Mouse (Mus musculus) lung, postnatal 4 days (tissue): ENCODE results near the gene Slc7a6.

ENCODE experiments used
- DNase-seq, 2 experiments: peaks; one replicate each; pipeline ENCODE4 v3.0.0; 2021

Slc7a6 gene

DNA sequence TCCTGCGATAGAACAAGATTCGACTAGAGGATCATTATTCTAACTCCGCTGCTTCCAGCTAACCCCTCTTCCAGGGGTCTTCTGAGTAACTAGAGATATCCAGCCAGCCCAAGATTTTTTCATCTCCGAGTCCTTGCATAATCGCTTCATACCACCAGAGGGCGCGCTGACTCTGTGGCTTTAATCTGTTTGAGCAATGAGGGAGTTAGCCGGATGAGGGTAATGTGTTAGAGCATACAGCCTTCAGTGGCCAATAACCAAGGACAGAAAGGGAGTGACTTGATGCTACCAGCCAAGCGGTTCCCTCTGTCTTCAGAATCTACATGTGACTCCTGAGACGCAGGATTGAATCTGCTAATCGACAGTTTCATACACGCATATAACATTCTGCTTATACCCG lies 27.9 kb upstream of the Slc7a6 start:
- DNase-seq, result peak; percentile 78 to 88

DNA sequence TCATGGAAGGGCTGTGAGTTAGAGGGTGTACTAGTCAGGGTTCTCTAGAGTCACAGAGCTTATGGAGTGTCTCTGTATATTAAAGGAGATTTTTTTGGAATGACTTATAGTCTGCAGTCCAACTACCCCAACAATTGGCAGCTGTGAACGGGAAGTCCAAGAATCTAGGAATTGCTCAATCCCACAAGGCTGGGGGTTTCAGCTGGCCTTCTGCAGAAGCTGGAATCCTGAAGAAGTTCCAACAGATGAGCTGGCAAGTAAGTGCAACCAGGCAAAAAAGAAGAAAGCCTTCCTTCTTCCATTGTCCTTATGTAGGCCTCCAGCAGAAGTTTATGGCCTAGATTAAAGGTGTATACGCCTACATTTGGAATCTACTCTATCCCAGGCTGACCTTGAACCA lies 23.3 kb upstream of the Slc7a6 start:
- DNase-seq, result peak in 1 of 2 experiments; percentile 55

DNA sequence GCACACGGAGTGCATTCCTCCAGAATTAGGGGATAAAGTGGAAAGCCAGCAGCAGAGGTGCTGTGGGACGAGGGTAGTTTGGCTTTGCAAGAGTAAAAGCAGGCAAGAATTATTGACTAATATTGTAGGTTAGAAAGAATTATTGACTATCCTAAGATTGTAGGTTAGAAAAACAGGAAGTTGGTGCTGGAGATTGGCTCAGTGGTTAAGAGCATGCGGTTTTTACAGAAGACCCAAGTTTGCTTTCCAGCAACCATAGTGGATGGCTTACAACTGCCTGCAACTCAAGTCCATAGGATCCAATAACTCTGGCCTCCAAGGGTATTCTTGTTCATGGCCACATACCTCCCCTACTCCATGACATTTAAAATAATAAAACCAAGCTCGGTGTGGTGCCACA lies 22.6 kb upstream of the Slc7a6 start:
- no peak for DNase-seq

DNA sequence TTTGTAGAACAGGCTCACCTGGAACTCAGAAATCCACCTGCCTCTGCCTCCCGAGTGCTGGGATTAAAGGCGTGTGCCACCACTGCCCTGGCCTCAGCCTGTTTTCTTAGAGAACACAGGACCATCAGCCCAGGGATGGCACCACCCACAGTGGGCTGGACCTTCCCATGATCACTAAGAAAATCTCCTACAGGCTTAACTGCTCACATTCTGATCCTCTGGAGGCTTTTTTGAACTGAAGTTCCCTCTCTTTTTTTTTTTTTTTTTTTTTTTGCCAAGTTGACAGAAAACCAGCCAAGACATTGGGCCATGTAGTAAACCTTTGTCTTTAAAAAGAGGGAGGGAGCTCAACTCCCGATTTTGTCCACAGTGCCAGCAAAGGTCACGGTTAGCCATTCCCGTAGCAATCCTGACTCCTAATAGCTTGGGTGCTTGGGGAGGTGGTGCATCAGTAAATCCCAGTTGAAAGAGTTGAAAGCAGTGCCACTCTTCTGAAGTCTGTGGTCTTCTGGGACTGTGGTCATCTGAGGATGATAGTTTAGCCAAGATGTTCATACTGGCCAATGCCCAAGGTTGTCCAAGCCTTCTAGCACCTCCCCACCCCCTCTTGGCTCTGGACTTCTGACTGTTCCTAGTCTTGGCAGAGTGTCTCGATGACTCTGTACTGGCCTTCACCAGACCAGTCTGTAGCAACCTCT lies 20.6 kb upstream of the Slc7a6 start:
- peak in 1 of 2 experiments; percentile 60 for DNase-seq

DNA sequence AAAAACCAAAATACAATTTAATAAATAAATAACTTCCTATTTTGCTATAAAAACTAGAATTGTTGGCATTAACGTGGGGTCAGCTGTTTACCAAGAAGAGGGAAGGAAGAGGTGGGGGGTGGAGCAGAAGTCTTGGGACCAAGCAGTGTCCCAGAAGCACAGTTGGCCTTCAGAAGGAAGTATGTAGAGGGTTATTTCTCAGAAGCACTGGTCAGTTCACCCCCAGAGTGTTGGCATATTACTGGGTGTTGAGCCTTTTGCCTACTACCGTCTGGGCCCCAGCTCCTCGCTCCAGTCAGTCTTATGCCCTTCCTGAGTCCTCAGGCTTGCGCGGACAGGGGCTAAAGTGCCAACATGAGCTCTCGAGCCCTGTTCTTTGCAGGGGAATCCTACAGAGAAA lies 19.6 kb upstream of the Slc7a6 start:
- DNase-seq, result no peak

DNA sequence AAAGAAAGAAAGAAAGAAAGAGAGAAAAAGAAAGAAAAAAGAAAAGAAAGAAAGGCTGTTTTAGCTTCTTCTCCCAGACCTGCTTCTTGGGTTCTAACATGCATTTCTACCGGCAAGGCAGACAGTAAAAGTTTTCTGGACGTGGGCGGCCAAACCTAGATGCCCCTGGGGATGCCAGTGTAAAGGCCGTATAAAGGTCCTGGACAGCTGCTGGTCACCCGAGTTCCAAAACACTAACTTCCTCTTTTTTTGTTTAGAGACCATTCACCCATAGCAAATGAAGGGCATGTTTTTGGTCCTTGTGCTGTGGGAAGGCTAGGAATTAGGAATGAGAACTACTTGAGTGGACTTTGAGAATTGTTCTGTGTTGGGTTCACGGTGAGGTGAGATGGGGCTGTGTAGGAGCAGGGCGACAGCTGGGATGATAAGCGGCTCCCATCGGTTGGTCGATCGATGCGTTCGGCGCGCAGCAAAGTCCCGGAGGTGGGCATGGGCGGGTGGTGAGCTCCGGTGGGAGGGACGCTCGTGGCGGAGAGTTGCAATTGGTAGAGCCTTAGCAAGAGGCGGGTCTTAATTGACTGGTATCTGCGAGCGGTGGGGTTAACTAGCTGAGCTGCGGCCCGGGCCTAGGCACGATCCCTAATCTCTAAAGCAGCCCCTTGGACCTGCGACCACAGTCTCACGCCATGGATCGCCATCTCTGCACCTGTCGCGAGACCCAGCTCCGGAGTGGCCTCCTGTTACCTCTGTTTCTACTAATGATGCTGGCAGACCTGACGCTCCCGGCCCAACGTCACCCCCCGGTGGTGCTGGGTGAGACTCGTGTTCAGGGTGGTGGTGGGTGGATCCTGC lies 18.6 kb upstream of the Slc7a6 start, which contains the start of gene Pla2g15:
Gene Pla2g15, plus strand, starts transcription at position 599 of the 852 bp plus-strand sequence.
- peak; percentile 94 to 95 for DNase-seq

DNA sequence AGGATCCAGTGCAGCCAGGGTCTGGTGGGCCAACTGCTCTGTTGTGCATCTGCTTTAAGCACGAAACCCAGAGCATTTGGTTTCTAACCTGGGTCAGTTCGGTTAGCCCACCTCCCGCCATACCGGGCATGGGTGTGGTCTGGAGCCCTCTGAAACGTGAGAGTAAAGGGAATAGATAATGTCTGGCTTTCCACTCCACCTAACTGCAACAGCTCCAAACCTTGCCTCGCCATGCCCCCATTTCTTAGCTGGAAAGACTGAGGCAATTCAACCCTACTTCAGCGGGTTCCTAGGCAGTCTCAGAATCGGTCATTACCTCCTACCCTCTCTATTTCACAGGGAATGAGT lies 18.0 kb upstream of the Slc7a6 start:
- no peak for DNase-seq

DNA sequence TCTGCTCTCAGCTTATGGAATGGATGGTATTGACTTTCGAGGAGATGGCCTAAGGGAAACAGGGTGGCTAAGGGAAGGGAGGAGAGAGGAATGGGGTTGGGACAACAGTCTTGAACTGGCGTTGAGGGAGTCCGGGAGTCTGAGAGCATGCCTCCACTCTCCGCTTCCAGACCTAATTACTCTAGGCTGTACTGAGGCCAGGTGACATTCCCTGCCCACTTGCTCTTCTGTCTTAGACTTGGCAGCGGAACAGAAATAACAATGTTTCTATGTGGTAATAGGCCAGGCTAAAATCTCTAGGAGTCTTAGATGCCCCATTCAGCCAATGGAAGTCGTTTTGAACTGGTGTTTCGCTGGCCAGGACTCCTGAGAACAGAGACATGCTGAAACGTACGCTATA lies 17.6 kb upstream of the Slc7a6 start:
- DNase-seq, result peak in 1 of 2 experiments; percentile 14

DNA sequence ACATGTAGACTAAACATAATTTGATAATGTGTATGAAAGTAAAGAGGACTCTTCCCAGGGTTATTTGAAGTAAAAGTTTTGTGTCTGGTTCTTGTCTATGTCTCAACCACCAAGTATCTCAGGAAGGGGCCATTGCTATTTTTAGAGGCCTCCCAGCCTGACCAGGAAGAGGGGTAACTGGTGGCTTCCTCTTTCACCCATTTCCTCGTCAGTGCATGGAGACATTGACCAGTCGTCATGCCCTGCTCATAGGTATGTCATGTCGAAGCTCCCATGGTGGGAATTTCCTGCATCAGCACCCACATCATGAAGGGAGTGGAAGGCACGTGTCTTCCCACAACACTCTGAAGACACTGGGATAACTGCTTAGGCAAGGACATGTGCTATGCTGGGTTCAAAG lies 15.8 kb upstream of the Slc7a6 start:
- peak in 1 of 2 experiments; percentile 20 for DNase-seq

DNA sequence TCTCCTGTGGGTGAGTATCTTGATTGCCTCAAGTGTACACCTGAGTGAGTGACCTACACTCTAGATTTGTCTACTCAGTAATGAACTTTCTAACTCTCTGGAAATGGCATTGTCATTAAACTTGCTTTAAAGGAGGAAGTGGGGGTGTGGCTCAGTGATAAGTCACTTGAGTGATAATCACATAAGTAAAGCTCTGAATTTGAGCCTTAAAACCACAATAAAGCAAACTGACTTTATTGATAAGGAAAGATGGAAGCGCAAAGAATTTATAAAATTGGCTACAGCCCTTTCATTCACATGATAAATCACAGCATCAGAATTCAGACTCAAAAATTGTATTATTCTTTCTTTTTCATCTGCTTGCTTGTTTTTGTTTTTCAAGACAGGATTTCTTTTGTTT lies 11.2 kb upstream of the Slc7a6 start:
- no peak for DNase-seq

DNA sequence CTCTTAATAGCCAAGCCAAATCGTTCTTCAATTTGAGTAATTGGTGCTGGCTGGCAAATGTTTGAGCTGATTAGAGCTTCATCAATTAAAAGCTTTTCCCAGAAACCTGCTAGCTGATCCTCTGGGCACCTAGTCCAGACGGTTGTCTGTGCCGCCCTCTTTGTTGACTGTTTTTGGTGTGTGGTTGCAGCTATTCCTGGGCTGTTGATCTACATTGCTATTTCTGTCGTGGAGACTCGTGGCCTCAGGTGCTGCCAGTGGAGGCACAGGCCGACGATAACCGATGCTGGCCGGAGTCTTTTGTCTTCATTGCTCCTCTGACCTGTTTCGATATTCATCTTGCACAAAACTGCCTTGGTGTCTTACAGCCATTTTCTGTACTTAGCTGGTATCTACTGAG lies 10.3 kb upstream of the Slc7a6 start:
- no peak for DNase-seq

DNA sequence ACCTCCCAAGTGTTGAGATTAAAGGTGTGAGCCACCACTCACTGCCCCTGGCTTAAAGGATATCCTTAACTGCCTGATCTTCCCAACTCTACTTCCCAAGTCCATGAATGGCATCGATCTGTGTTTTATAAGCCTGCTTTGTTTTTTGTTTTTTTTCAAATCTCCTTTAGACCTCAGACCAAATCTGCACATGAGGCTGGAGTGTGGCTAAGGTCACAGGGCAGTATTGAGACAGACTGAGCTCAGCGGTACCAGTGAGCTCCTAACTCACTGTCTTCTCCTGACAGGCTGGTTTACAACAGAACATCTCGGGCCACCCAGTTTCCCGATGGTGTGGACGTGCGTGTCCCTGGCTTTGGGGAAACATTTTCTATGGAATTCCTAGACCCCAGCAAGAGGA lies 8.8 kb upstream of the Slc7a6 start:
- DNase-seq, result peak in 1 of 2 experiments; percentile 17

DNA sequence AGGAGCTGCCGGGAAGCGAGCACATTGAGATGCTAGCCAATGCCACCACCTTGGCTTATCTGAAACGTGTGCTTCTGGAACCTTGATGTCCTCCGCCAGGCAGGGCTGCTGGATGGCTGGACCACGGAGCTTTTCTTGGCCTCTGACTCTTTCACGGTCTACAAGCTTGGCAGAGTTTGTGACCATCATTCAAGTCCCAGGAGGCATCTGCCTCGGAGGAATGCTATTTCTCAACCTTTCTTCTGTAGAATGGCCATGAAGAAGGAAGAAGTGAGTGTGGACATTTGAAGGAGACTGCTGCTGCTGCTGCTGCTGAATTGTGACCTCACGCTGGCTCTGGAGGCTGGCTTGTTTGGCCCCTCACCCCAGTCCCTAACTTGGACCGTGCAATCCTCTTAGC lies 5.4 kb upstream of the Slc7a6 start:
- DNase-seq, result no peak

DNA sequence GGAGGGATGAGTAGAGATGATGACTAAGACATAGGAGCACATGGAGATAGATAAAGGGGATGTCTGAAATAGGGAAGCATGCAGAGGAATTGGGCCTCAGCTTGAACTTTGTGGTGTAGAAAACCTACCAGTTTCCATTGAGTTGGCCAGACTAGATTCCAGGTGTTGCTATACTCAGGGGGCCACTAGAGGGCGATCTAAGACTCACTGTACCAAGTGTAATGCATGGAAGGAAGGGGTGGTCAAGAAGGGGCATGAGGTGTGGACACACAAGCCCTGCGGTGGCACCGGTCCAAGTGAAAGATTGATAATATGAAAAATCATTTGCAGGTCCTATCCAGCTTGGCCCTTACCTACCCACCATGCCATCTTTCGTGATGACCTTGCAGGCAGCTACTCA lies 3.2 kb upstream of the Slc7a6 start:
- peak; percentile 35 to 80 for DNase-seq

DNA sequence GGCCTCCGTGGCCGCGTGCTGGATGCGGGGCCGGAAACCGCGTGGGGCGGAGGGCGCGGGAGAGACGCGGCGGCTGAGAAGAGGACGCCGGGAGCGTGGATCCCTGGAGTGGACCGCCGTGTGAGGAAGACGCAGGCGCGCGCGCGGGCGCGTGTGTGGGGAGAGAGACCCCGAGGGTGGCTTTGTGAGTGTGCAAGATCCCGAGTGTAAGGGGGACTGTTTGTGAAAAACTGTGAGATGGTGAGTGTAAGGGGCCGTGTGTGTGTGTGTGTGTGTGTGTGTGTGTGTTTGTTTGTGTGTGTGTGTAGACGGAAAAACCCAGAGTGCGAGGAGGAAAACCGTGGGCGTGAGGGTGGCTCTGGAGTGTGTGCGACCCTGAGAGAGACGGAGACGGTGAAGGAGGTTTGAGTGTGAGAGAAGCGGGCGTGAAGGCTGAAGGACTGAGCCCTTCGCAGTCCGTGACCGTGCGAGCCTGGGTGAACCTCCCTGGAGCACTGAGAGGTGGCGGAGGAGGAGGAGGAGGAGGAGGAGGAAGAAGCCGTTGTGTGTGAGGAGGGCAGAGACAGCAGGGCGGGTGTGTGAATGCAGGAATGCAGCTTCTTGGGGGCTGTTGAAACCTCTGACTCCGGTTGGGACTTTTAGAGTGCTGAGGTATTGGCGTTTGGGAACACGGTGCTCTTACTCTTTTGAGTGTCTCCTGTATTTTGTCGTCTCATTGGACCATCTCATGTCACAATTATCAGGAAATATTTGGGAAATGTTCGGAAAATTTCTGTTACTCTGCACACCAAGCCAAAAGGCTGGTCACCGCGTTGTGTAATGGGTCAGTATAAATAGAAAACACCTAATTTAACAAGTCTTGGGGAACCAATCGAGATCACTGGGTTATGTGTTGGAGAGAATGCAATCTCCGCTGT lies 618 bp downstream of the Slc7a6 start:
- peak; percentile 39 to 45 for DNase-seq

DNA sequence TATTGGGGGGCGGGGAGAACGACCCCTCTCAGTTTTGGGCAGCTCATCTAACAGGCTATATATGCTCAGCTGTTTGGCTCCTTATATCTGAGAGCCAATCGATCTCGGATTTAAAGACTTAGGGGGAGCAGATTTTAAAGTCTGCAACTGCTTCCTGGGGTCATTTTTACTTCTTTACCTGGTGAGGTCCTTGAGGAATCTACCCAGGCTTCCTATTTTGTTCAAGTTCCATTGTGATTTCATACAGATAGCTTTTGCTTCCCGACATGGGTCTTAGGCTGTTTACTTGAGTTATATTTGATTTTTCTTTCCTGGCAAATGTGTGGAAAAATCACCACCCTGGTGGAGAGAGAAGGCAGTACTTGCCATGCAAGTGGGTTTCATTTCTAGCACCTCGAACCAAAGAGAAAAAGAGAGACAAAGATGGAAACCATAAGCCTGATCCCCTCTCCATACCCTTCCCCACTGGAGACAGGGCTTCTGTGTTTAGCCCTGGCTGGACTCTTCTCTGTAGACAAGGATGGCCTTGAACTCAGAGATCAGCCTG lies 1.4 kb downstream of the Slc7a6 start:
- DNase-seq, result peak in 1 of 2 experiments; percentile 2

DNA sequence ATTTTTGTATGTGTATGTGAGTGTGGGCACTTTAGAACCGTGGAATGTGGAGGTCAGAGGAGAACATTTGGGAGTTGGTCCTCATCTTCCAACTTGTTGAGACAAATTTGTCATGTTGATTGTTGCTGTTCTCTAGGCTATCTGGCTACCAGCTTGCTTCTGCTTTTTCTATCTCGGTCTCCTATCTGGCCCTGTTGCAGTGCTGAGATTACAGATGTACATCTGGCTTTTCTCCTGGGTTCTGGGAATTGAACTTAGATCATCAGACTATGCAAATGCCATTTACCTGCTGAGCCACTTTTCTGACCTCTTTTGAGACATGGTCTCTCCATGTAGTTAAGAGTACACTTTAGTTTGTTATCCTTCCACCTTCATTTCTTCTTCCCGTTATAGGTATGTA lies 4.9 kb downstream of the Slc7a6 start:
- no peak for DNase-seq

DNA sequence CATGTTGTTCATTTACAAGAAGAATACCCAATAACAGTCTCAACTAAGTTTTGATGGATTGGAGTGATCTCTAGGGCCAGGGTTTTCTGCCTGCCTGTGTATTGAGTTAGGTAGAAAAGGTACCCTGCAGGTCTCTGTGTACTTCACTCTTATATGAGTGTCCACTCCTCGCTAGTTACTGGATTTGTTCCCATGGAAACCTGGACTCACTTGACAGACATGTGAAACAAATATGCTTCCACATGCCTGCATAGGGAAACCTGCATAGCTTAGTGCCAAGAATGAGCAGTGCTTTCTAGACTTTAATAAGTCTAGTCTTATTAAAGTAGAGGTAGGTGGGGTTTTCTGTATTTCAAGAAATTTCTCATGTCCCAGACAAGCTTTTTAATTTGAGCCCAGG lies 8.2 kb downstream of the Slc7a6 start:
- DNase-seq, result peak in 1 of 2 experiments; percentile 3

DNA sequence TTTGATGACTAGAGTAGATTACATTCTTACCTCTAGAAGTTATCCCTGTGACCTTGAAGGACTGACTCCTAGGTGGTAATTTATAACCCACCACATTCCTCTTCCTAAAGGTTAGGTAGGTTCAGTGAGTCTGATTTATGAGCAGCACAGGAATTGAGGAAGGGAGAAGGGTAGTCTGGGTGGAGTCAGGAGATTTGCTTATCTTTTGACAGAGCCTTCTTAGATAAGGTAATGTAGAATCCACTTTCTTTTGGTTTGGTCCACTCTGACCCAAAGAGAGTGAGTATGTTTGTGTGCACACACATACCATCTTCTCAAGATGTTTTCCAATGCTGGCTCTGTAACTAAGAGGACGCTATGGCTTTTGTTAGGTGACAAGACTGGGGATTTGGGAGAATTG lies 8.9 kb downstream of the Slc7a6 start:
- DNase-seq, result no peak

DNA sequence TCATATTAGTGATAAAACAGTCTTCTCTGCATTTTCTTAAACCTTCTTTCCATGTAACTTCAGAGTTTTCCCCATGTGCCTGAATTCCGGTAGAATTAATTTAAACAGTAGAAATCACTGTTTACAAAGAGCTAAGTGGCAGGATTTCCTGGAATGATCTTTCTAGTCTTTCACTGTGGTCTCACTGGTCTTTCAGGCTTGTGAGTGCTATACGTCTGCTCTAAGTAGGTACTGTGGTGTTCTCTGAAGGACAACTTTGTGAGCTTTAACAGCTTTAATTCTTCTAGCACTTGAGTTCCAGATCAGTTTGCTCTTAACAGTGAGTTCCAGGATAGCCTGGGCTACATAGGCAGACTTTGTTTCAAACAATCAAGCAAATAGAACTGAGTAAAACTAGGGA lies 9.8 kb downstream of the Slc7a6 start:
- DNase-seq, result no peak

DNA sequence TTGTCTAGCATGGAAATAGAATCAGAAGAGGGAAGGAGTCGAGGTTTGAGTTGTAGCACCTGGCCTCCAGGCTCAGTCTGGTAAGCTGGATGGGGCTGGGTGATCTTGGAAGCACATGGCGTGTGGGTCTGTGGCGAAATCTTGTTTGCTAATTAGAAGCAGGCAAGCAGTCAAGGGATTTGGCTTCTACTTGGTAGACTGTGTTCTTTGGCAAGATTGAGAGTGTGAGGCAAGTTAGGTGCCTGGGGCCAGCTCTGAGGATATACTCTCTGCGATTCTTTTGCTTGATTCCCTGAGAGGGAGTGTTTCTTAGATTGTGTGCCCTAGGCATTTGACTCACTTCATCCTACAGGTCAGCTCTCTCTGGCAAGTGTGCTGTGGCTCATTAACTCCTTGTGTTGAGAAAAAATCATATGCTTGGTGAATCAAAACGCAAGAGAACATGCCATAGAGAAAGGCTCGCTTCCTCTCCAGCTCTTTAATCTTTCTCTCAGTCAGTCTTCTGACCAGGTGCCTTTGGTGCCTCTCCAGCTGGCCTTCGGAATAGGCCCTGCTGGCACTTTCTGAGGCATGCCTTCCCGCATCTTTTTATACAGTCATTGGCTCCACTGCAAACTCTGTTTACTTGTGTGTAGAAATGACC lies 17.1 kb downstream of the Slc7a6 start:
- peak in 1 of 2 experiments; percentile 29 for DNase-seq

DNA sequence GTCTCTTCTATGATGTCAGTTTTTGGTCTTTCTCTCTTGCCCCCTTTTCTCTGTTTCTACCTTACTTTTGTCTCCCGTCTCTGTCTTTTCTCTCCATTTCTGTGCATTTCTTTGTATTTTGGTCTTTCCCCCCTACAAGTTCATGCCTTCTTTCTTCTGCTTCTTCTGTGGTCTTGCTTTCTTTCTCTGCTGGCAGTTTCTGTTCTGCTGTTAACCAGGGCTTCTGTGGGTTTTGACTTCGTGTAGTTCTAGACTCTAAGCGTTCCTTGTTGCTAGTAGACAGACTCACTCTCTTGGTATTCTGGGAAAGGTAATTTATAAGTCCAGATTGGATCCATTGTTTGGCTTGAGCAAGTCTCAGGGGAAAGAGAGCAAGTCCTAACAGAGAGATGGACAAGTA lies 17.7 kb downstream of the Slc7a6 start:
- DNase-seq, result no peak
